Mouse (Mus musculus) kidney, postnatal 0 days (tissue): ENCODE results near the gene Adam4. TPM values are rescaled to one million over a fixed set of nuclear protein-coding genes. Genes with fewer than 3 reads are reported as not detected.

Experiments
- polyA plus RNA-seq: library from polyadenylated mRNA; unstranded; fragments of >200 nt; fragmentation: Nextera tagmentation; extraction: Ambion mirVana; gene quantifications from 2 replicates; pipeline ENCODE4 v1.2.1, GENCODE M21; 2015

Adam4 gene
- polyA plus RNA-seq, 1 experiment from 2014 or later = 0.24 TPM

Other genes starting within 250 kb of the Adam4 start
- 0.05 and 0.09 TPM in 2 replicates for gene Slc8a3, start 88.8 kb downstream of the Adam4 start, polyA plus RNA-seq
- 0.18 and 0.22 TPM in 2 replicates for gene Gm4787, start 42.5 kb downstream of the Adam4 start, polyA plus RNA-seq
- gene Cox16, start 63.2 kb upstream of the Adam4 start, polyA plus RNA-seq = 193 and 226 TPM in 2 replicates
- 27.3 and 30.5 TPM in 2 replicates for gene Gm20498, start 111.0 kb upstream of the Adam4 start, polyA plus RNA-seq
- 34.9 and 35.1 TPM in 2 replicates for gene Synj2bp, start 111.0 kb upstream of the Adam4 start, polyA plus RNA-seq
- gene Adam21, start 146.5 kb upstream of the Adam4 start, polyA plus RNA-seq = 0.17 and 0.23 TPM in 2 replicates
- 53.4 and 54.5 TPM in 2 replicates for gene Med6, start 173.1 kb upstream of the Adam4 start, polyA plus RNA-seq
- gene Ttc9, start 209.3 kb upstream of the Adam4 start, polyA plus RNA-seq = 1.4 and 2.1 TPM in 2 replicates